Mouse (Mus musculus) lung, embryonic 14.5 days (tissue): ENCODE results near the gene Mymx. TPM values are rescaled to one million over a fixed set of nuclear protein-coding genes. Genes with fewer than 3 reads are reported as not detected.
A peak's percentile ranks its signal among the peaks of the same experiment; 100 is the strongest.

Experiments used
- ATAC-seq: fragments of 200-750 bp; cut with Nextera tagmentation; 2 replicates; pipeline ENCODE4 v1.8.0; 2017; ENCODE audit warnings: mild to moderate bottlenecking, moderate TSS enrichment, moderate library complexity; ENCODE audit not compliant: insufficient read depth
- DNase-seq: peaks from one replicate; pipeline ENCODE4 v3.0.0-alpha.2; 2015
- H3K27ac ChIP-seq: fragments of 300-500 bp; sonication (generic); 2 replicates; pipeline ENCODE4 v1.5.1; 2014; ENCODE audit warnings: low read depth, mild to moderate bottlenecking, moderate library complexity
- H3K27me3 ChIP-seq: fragments of 300-500 bp; sonication (generic); 2 replicates; pipeline ENCODE4 v1.6.1; 2014; ENCODE audit warnings: low read length, control low read depth; ENCODE audit not compliant: insufficient read depth
- H3K36me3 ChIP-seq: fragments of 300-500 bp; sonication (generic); 2 replicates; pipeline ENCODE4 v1.6.1; 2014; ENCODE audit warnings: control low read depth; ENCODE audit not compliant: insufficient read depth
- H3K4me1 ChIP-seq: fragments of 300-500 bp; sonication (generic); 2 replicates; pipeline ENCODE4 v1.6.1; 2014; ENCODE audit warnings: antibody characterized with exemption, control low read depth; ENCODE audit not compliant: insufficient read depth
- H3K4me2 ChIP-seq: fragments of 300-500 bp; sonication (generic); 2 replicates; pipeline ENCODE4 v1.6.1; 2014; ENCODE audit warnings: mild to moderate bottlenecking
- H3K4me3 ChIP-seq: fragments of 300-500 bp; sonication (generic); 2 replicates; pipeline ENCODE4 v1.5.1; 2014; ENCODE audit warnings: low read depth, low read length
- H3K9ac ChIP-seq: fragments of 300-500 bp; sonication (generic); 2 replicates; pipeline ENCODE4 v1.6.1; 2014
- H3K9me3 ChIP-seq: fragments of 300-500 bp; sonication (generic); 2 replicates; pipeline ENCODE4 v1.6.1; 2016; ENCODE audit warnings: low read depth, low read length, control low read depth
- CTCF ChIP-seq: IDR thresholded peaks from 2 replicates; pipeline ENCODE4 v1.5.1; 2016; ENCODE audit warnings: antibody characterized with exemption, low read depth
- WGBS: fragments of 180-500 bp; shearing (Covaris S2); extraction: QIAGEN DNeasy Blood & Tissue Kit; methylation state at CpG from one replicate; pipeline ENCODE4 v1.1.7; 2014; 5-methylcytosine and 5-hydroxymethylcytosine counted together
- polyA plus RNA-seq: library from polyadenylated mRNA; unstranded; fragments of >200 nt; fragmentation: Nextera tagmentation; extraction: Ambion mirVana; gene quantifications from 2 replicates; pipeline ENCODE4 v1.2.1, GENCODE M21; 2014

The Mymx gene
- polyA plus RNA-seq, 1 experiment from 2014 or later: not detected

DNA sequence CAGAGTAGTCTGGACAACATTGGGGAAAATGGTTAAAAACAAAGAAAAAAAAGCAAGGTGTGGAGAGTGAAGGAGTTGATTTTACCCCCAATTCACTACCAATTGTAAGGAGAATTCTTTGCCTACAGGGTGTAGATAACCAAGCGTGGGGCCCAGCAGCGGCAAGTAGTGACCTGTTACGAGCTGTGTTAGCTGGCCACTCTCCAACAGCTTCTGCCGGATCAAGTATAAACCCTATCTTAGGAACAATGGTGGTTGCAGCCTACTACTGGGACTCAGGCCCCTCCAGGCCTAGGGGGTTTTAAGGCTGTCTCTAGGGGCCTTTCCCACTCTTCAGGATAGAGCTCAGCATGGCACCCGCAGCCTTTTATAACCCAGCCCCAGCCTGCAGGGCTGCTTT, 23.7 kb downstream of the Mymx start:
- no peak for ATAC-seq
- no peaks in the 10 kb centered on the region for H3K9me3 ChIP-seq
- H3K4me2 ChIP-seq: no peak overlapping the region
- peaks cover 8% of the 10 kb centered on the region; the same call in 1 of the 2 replicates for H3K4me1 ChIP-seq
- H3K27ac ChIP-seq: peak overlapping the region; percentile 36; the same call in 1 of the 2 replicates
- H3K4me3 ChIP-seq: no peak overlapping the region
- no peak overlapping the region for H3K9ac ChIP-seq
- no peaks in the 10 kb centered on the region for H3K36me3 ChIP-seq
- 46% methylated on average over 5 of the region's 5 CpGs for WGBS
- TF ChIP-seq CTCF: no peak
- no peaks in the 10 kb centered on the region for H3K27me3 ChIP-seq
- DNase-seq: peak; percentile 28

DNA sequence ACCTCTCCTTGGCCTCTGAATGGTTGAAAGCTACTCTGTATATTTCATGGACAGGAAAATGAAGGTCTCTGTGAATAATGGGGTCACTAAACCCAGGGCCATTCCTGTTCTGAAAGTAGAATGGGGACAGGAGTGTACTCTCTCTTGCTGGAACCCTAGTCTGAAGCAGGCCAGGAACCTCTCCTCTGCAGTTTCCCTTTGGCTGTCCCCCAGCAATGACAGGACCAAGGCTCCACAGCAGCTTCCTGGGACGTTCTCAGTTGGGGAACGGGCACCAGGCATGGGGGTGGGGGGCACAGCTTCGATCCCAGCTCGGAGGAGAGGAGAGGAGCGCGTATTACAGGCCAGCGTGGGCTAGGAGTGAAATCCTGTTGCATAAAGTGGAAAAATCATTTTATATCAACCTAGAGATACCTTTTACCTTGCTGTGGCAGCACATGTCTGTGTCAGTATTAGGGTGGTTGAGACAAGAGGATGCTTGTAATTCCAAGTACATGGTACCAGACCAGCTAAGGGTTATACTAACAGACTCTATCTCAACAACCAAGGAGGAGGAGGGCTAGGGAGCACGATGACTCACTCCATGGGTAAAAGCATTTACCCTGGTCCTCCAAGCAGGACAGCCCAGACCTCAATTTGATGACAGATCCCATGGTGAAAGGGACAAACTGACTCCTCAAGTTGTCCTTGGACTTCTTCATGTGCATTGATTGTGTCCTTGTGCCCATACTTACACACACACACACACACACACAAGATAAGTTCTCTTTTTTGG, 26.6 kb downstream of the Mymx start:
- H3K4me2 ChIP-seq: no peak overlapping the region

DNA sequence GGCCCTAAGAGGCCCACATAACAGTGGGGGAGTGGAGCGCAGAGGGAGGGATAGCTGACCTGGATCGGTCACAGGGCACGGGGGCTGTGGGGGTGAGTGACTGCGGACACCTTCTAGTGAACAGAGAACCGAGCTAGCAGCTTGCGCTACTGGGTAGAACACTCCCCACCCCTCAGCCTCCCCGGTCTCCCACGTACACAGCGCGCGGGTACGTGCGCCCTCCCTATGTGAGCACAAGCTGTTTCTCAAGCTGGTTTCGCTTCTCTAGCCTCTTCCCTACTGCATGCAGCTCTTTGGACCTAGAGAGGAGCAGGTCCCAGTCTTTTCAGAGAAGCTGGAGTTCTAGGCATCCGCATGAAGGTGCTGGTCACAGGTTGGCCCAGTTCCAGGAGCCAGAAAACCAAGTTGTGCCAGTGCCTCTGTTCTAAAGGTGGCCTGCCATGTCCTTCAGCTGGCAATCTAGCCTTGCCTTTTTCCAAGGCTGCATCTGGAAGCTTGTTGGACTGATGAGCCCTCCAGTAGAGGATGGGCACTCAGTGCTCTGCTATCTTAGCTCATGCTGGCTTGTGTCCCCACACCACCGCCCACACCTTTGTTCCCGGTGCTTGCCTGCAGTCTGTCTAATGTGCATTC, 27.7 kb downstream of the Mymx start:
- no peaks in the 10 kb centered on the region for H3K27me3 ChIP-seq
- WGBS: 5% methylated on average over 17 of the region's 17 CpGs
- H3K4me3 ChIP-seq: peak overlapping the region; percentile 68
- peak; percentile 76 for DNase-seq
- TF ChIP-seq CTCF: no peak
- peak overlapping the region; percentile 83 for H3K9ac ChIP-seq
- peaks cover 32% of the 10 kb centered on the region for H3K36me3 ChIP-seq
- ATAC-seq: peak; percentile 38
- H3K27ac ChIP-seq: peak overlapping the region; percentile 96
- H3K4me1 ChIP-seq: peaks cover 9% of the 10 kb centered on the region; the same call in 1 of the 2 replicates
- peak overlapping the region; percentile 96 for H3K4me2 ChIP-seq
- no peaks in the 10 kb centered on the region for H3K9me3 ChIP-seq

More for the DNA sequence above, 26.6 kb downstream of the Mymx start:
- Histone ChIP-seq H3K27me3 (no peaks in the 10 kb centered on the region), H3K4me1 (peaks cover 9% of the 10 kb centered on the region; the same call in 1 of the 2 replicates), H3K9ac (peak overlapping the region; percentile 83), H3K9me3 (no peaks in the 10 kb centered on the region), H3K27ac (no peak overlapping the region), H3K4me3 (no peak overlapping the region), H3K36me3 (peaks cover 21% of the 10 kb centered on the region)
- ATAC-seq (no peak), DNase-seq (no peak)
- WGBS: 89% methylated on average over 8 of the region's 8 CpGs
- no peak for TF ChIP-seq CTCF

DNA sequence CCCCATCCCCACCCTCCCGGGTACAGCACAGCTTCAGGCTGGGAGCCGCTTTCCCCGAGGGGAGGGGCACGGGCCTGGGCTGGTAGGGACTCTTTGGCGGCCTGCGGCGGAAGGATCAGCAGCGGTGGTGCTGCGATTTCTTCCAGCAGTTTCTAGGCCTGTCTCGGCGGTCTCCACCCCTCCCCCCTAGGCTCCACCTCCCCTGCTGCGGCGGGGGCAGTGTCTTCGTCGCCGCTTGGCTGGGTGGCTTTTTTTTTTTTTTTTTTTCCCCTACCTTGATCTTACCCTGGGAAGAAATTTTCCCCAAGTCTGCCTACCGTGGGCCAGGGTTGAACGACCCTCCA, 28.1 kb downstream of the Mymx start:
- Histone ChIP-seq H3K4me1 (peaks cover 9% of the 10 kb centered on the region; the same call in 1 of the 2 replicates), H3K4me3 (peak overlapping the region; percentile 68), H3K9ac (peak overlapping the region; percentile 83), H3K4me2 (peak overlapping the region; percentile 96), H3K36me3 (peaks cover 36% of the 10 kb centered on the region), H3K27me3 (no peaks in the 10 kb centered on the region), H3K27ac (peak overlapping the region; percentile 96), H3K9me3 (no peaks in the 10 kb centered on the region)
- WGBS: under 1% methylated on average over 18 of the region's 18 CpGs
- no peak for TF ChIP-seq CTCF
- ATAC-seq: peak; percentile 57
- peak; percentile 96 for DNase-seq

DNA sequence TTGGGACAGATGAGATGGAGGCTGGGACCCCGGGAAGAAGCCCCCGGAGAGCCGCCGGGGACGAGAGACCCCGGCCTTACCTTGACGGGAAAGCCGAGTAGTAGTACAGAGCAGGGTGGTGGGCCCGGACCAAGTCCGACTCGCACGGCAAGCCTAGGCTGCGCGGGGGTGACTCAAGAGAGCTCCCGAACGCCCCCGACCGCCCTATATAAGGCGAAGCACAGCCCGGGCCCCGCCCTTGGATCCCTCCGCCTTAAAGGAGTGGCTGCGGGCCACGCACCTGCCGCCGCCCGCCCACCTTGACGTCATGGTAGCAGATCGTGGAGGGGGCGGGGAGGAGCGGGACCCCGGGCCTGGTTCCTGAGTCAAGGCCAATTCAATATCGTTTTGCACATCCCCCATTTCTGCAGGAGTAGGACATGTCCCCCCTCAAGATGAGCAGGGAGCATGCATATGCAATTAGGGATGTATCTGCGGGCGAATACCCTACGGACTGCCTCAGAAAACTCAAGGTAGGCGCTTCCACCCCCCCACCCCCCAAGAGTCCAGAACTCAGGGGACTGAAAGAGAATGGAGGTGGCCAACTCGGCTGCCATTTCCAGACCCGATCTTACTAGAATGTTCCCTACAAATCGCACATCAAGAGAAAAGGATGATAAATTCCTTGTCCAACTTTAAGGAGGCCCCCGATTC, 28.7 kb downstream of the Mymx start, which contains the start of gene Hsp90ab1:
Hsp90ab1 (minus strand) TSS at position 185 of the 693 bp plus-strand sequence.
- peak; percentile 99 for DNase-seq
- Histone ChIP-seq H3K36me3 (peaks cover 42% of the 10 kb centered on the region), H3K9me3 (no peaks in the 10 kb centered on the region), H3K4me1 (peaks cover 9% of the 10 kb centered on the region; the same call in 1 of the 2 replicates), H3K4me3 (peak within 1 kb of the TSS; percentile 68), H3K27me3 (no peaks in the 10 kb centered on the region), H3K27ac (peak within 1 kb of the TSS; percentile 96), H3K4me2 (peak within 1 kb of the TSS; percentile 96), H3K9ac (peak within 1 kb of the TSS; percentile 90)
- TF ChIP-seq CTCF: no peak
- peak; percentile 84 for ATAC-seq
- WGBS: under 1% methylated on average over 41 of the region's 41 CpGs

DNA sequence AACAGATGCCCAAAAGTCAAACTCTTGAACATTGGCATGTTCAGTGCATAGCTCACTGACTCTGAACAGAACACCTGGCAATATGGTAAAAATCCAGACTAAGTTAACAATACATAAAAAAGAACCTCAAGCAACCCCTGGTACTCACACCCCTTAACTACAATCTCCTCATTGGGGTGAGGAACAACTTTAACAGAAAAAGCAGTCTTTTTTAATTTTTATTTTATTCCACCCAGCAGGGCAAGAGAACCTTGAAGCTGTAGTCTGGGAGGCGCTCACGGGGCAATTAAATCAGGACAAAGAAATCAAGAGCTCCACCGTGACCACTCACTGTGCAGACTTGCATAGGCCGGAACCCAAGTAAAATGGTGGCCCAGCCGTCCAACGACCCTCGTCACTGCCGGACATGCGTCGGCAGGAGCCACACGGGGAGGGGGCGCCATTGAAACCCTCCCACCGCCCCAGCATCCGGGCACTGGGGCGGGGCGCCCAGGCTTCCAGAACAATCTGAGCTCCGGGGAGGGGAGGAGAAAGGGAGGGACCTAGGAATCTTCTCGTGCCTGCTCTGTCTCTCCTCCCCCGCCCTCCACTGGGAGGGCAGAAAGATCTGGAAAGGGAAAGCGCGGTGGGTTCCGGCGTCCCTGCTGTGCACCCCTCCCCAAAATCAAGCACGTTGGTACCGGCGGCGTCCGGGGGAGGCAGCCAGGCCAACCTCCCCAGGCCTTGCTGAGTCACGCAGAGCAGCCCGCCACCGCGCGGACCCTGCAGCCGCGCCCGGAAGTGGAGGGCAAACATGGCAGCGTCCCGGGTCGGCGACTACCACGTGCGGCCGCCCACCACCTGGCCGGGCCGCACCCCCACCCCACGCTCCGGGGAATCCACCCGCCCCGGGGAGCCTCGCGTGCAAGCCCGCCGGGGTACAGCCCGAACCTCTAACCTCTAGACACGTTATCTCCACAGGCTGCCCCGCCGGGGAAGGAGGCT, 29.5 kb downstream of the Mymx start:
- TF ChIP-seq CTCF: no peak
- H3K4me3 ChIP-seq: peak overlapping the region; percentile 68
- WGBS: under 1% methylated on average over 56 of the region's 57 CpGs
- H3K9ac ChIP-seq: peak overlapping the region; percentile 90
- peak; percentile 67 for ATAC-seq
- peak overlapping the region; percentile 92 for H3K27ac ChIP-seq
- no peaks in the 10 kb centered on the region for H3K27me3 ChIP-seq
- no peaks in the 10 kb centered on the region for H3K9me3 ChIP-seq
- DNase-seq: peak; percentile 94
- peak overlapping the region; percentile 96 for H3K4me2 ChIP-seq
- H3K36me3 ChIP-seq: peaks cover 50% of the 10 kb centered on the region
- peaks cover 9% of the 10 kb centered on the region; the same call in 1 of the 2 replicates for H3K4me1 ChIP-seq
